Mouse (Mus musculus): ENCODE measurements around the gene Necab2. TPM values are rescaled to one million over a fixed set of nuclear protein-coding genes. Genes with fewer than 3 reads are reported as not detected.

Necab2 gene
- total RNA-seq (2014; rRNA removed) (70.9 and 73.3 TPM in 2 replicates), polyA plus RNA-seq (2015; fragmentation: Nextera tagmentation; extraction: Ambion mirVana) (53.9 and 61.5 TPM in 2 replicates)

DNA sequence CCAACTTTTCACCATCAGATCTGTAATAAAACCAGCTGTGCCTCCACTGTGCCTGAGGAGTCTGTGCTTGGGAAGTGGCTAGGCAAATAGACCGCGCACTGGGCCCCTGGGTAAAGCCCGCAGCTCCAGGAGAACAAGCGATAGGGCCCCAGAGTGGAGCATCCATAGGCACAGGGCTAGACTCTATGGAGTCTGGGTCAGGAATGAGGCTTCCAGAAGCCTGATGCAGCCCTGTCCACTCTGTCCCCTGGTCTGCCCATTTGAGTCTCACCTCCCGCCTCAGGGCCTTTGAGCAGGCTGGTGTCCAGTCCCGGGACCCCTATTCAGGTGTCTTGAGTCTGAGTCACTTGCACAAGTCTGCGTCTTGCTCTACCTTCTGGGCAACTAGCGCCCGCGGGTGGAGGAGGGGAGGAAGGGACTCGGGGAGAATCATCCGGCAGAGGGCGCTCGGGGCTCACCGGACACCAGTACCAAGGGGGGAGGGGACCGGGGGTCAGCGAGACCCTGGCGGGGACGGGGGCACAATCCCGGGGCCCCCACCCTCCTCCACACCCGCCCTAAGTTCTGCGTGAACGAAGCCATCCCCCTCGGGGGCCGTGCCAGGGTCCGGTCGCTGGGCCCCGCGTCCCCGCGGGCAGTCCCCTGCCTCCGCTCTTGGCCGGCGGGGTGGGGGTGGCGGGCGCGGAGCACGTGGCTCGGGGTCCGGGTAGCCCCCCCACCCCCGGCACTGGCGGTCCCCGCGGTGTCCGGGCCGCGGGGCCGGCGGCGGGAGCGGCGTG lies at the start of gene Necab2:
TSS of gene Necab2 (plus strand) at position 509 of the 779 bp plus-strand sequence.
- Histone ChIP-seq H3K36me3 (ENCODE audit: insufficient read depth, low read length) (no peaks in the 10 kb centered on the region), H3K9ac (replicated peaks; ENCODE audit: low read length) (peak within 1 kb of the TSS; percentile 56), H3K27ac (no peak within 1 kb of the TSS), H3K4me1 (ENCODE audit: insufficient read depth, low read length) (no peaks in the 10 kb centered on the region), H3K27me3 (ENCODE audit: insufficient read depth, low read length) (no peaks in the 10 kb centered on the region), H3K4me3 (ENCODE audit: low read length) (peak within 1 kb of the TSS; percentile 54), H3K9me3 (ENCODE audit: low read length) (no peaks in the 10 kb centered on the region), H3K4me2 (ENCODE audit: low read depth, low read length) (peak within 1 kb of the TSS; percentile 83)
- DNase-seq (ENCODE audit: low spot score), result peak; percentile 91
- WGBS, result 2% methylated on average over 36 of the region's 52 CpGs
- peak; percentile 81 for ATAC-seq
- peak; percentile 92 for TF ChIP-seq CTCF (IDR thresholded peaks at IDR 0.05; ENCODE audit: low read depth)

DNA sequence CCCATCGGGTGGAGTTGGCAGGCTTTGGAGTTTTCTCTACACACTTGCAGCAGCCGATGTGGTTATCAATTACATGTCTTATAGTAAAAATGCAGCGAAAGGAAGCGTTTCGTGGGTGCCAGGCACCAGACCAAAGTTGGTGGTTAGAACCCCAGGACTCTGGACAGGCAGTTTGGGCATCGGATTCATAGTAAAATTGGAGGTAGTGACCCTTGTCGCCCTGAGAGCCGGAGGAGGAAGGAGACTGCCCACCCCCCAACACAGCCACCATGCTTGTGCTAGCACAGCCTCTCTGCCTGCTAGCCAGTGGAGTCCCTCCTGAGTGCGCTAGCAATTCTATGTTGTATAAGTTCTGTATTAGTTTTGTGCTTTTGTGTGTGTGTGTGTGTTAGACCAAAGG lies 48.0 kb upstream of the Necab2 start:
- WGBS, result 72% methylated on average over 9 of the region's 9 CpGs
- Histone ChIP-seq H3K27me3 (ENCODE audit: insufficient read depth, low read length) (no peaks in the 10 kb centered on the region), H3K36me3 (ENCODE audit: insufficient read depth, low read length) (peaks cover 5% of the 10 kb centered on the region; the same call in 1 of the 2 replicates), H3K9me3 (ENCODE audit: low read length) (no peaks in the 10 kb centered on the region), H3K4me3 (ENCODE audit: low read length) (no peak overlapping the region), H3K27ac (no peak overlapping the region), H3K4me2 (ENCODE audit: low read depth, low read length) (no peak overlapping the region), H3K9ac (replicated peaks; ENCODE audit: low read length) (no peak overlapping the region), H3K4me1 (ENCODE audit: insufficient read depth, low read length) (peaks cover 11% of the 10 kb centered on the region)
- TF ChIP-seq CTCF (IDR thresholded peaks at IDR 0.05; ENCODE audit: low read depth), result no peak
- no peak for DNase-seq (ENCODE audit: low spot score)
- no peak for ATAC-seq

DNA sequence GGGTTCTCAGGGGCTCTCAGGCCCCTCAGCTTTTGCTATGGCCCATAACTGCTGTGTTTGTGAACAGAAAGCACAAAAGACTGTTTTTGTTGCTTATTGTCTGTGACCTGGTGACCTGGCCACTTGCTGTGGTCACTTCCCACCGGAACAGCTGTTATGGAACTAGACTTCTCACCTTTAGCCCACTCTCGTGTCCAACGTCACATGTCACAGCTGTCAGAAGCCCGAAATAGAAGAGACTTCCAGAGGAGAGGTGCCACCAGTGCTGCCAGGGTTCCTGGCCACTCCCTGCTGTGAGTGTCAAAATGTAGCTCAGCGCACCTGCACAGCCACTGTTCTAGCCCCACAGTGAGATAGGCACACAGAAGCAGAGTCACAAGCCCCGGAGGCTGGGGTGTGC lies 47.3 kb upstream of the Necab2 start:
- H3K27ac ChIP-seq, result no peak overlapping the region
- H3K4me2 ChIP-seq (ENCODE audit: low read depth, low read length), result no peak overlapping the region
- no peaks in the 10 kb centered on the region for H3K9me3 ChIP-seq (ENCODE audit: low read length)
- TF ChIP-seq CTCF (IDR thresholded peaks at IDR 0.05; ENCODE audit: low read depth), result no peak
- H3K4me3 ChIP-seq (ENCODE audit: low read length), result no peak overlapping the region
- DNase-seq (ENCODE audit: low spot score) (no peak), ATAC-seq (no peak)
- no peak overlapping the region for H3K9ac ChIP-seq (replicated peaks; ENCODE audit: low read length)
- peaks cover 11% of the 10 kb centered on the region for H3K4me1 ChIP-seq (ENCODE audit: insufficient read depth, low read length)
- WGBS, result 69% methylated on average over 6 of the region's 6 CpGs
- peaks cover 5% of the 10 kb centered on the region; the same call in 1 of the 2 replicates for H3K36me3 ChIP-seq (ENCODE audit: insufficient read depth, low read length)
- no peaks in the 10 kb centered on the region for H3K27me3 ChIP-seq (ENCODE audit: insufficient read depth, low read length)

GRCm38 (mm10) chr8:119400122-119400671 lies 46.3 kb upstream of the Necab2 start:
- no peak for TF ChIP-seq CTCF (IDR thresholded peaks at IDR 0.05; ENCODE audit: low read depth)
- 87% methylated on average over 9 of the region's 9 CpGs for WGBS
- no peak for ATAC-seq

GRCm38 (mm10) chr8:119400904-119401303 lies 45.6 kb upstream of the Necab2 start:
- no peaks in the 10 kb centered on the region for H3K9me3 ChIP-seq (ENCODE audit: low read length)
- peaks cover 10% of the 10 kb centered on the region; the same call in 1 of the 2 replicates for H3K36me3 ChIP-seq (ENCODE audit: insufficient read depth, low read length)
- ATAC-seq (no peak), DNase-seq (ENCODE audit: low spot score) (no peak)
- no peak overlapping the region for H3K4me2 ChIP-seq (ENCODE audit: low read depth, low read length)
- no peak for TF ChIP-seq CTCF (IDR thresholded peaks at IDR 0.05; ENCODE audit: low read depth)
- H3K27me3 ChIP-seq (ENCODE audit: insufficient read depth, low read length), result no peaks in the 10 kb centered on the region
- H3K4me3 ChIP-seq (ENCODE audit: low read length), result no peak overlapping the region
- peaks cover 2% of the 10 kb centered on the region; the same call in 1 of the 2 replicates for H3K4me1 ChIP-seq (ENCODE audit: insufficient read depth, low read length)
- WGBS, result 87% methylated on average over 3 of the region's 3 CpGs
- H3K9ac ChIP-seq (replicated peaks; ENCODE audit: low read length), result no peak overlapping the region
- H3K27ac ChIP-seq, result no peak overlapping the region

More at GRCm38 (mm10) chr8:119400122-119400671, 46.3 kb upstream of the Necab2 start:
- Histone ChIP-seq H3K36me3 (ENCODE audit: insufficient read depth, low read length) (peaks cover 9% of the 10 kb centered on the region; the same call in 1 of the 2 replicates), H3K27me3 (ENCODE audit: insufficient read depth, low read length) (no peaks in the 10 kb centered on the region), H3K4me1 (ENCODE audit: insufficient read depth, low read length) (peaks cover 9% of the 10 kb centered on the region), H3K9me3 (ENCODE audit: low read length) (no peaks in the 10 kb centered on the region), H3K27ac (no peak overlapping the region), H3K4me2 (ENCODE audit: low read depth, low read length) (no peak overlapping the region), H3K4me3 (ENCODE audit: low read length) (no peak overlapping the region), H3K9ac (replicated peaks; ENCODE audit: low read length) (no peak overlapping the region)
- no peak for DNase-seq (ENCODE audit: low spot score)

DNA sequence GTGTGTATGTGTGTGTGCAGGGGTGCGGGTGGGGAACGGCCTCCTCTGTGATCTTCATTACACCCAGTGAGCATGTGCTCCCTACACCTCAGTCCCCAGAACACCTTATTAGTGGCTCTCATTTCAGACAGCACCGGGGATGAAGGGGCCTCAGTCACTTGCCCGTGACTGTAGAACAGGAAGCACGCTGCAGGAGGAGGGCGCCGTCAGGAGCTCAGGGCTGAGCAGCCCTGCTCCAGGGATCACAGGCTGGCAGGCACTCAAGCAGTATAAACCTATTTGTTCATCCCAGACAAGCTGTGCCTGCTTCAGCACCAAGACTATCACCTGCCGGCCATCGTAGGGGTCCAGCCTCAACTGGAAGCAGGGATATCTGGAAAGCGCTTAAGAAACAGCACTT lies 42.6 kb upstream of the Necab2 start:
- H3K9me3 ChIP-seq (ENCODE audit: low read length), result no peaks in the 10 kb centered on the region
- H3K36me3 ChIP-seq (ENCODE audit: insufficient read depth, low read length), result peaks cover 33% of the 10 kb centered on the region
- ATAC-seq, result no peak
- H3K27me3 ChIP-seq (ENCODE audit: insufficient read depth, low read length), result no peaks in the 10 kb centered on the region
- no peak for TF ChIP-seq CTCF (IDR thresholded peaks at IDR 0.05; ENCODE audit: low read depth)
- H3K9ac ChIP-seq (replicated peaks; ENCODE audit: low read length), result no peak overlapping the region
- no peak overlapping the region for H3K4me3 ChIP-seq (ENCODE audit: low read length)
- DNase-seq (ENCODE audit: low spot score), result no peak
- no peak overlapping the region for H3K4me2 ChIP-seq (ENCODE audit: low read depth, low read length)
- H3K4me1 ChIP-seq (ENCODE audit: insufficient read depth, low read length), result no peaks in the 10 kb centered on the region
- WGBS, result 68% methylated on average over 10 of the region's 10 CpGs
- no peak overlapping the region for H3K27ac ChIP-seq

All from hindbrain, postnatal 0 days (tissue).